Mouse (Mus musculus) cerebellum, adult 8-10 months (tissue): ENCODE data around the gene Fut11.
A peak's percentile ranks its signal among the peaks of the same experiment; 100 is the strongest.

Source experiments
- DNase-seq: peaks from one replicate; pipeline ENCODE4 v3.0.0; 2022

Gene Fut11

DNA sequence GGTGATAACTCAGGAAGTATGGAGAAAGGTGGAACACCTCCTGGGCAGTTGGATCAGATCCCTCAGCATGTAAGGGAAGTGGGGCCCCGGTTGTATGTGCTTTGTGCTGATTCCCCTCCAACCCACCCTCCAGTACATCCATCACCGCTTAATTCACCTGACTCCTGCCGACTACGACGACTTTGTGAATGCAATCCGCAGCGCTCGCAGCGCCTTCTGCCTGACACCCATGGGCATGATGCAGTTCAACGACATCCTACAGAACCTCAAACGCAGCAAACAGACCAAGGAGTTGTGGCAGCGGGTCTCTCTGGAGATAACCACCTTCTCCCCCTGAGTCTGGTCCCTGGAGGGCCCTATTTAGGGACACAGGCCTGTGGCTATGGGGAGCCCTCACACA is 28.2 kb downstream of the Fut11 start:
- DNase-seq: no peak

DNA sequence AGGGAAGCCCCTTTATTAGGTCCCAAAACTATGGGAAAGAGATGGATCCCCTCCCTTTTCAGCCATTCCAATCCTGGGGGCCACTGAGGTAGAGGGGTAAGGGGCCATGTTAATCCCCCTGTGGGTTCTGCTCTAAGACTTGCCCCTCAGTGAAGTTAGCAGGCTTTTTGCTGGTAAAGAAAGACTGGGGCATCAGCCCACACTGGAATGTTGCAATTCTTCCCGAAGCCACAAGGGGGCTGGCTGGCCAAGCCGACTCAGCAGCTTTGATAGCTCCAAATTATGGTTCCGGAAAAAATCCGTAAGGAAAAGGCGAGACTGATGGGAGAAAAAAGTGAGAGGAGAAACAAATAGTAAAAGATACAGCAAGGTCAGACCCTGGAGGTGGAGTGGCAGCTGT is 29.3 kb downstream of the Fut11 start:
- DNase-seq: peak; percentile 71

DNA sequence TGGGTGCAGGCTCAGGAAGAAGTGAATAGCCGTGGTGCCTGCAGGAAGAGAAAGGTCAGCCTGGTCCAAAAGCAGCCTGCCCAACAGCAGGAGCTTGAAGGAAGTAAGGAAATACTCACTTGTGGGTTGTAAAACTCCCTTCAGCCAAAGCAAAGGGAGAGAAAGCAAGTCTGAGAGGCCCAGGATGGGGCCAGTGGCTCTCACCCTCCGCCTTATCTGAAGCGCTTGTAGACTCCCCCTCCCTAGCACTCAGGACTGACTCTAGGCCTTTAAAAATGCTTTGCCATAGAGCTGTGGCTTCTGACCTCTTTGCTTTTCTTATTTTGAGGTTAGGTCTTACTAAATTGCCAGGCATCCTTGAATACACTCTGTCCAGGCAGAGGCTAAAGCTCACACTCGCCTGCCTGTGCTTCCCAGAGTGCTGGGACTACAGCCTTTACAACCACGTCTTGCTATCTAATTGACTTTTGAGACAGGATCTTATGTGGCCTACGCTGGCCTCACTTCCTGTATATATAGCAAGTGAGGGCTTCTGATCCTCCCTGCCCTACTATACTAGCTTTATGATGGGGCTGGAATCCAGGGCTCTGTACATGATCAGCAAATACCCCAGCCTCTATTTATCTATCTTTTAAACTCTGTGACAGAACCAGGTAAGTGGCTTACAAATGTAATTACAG is 31.0 kb downstream of the Fut11 start:
- DNase-seq: no peak

- no peak for DNase-seq
Observed at GRCm38 (mm10) chr14:20729871-20730270, 35.1 kb downstream of the Fut11 start.

- DNase-seq: no peak
Observed at GRCm38 (mm10) chr14:20730853-20731602, 36.3 kb downstream of the Fut11 start.

- no peak for DNase-seq
Observed at GRCm38 (mm10) chr14:20733041-20733951, 38.5 kb downstream of the Fut11 start.

DNA sequence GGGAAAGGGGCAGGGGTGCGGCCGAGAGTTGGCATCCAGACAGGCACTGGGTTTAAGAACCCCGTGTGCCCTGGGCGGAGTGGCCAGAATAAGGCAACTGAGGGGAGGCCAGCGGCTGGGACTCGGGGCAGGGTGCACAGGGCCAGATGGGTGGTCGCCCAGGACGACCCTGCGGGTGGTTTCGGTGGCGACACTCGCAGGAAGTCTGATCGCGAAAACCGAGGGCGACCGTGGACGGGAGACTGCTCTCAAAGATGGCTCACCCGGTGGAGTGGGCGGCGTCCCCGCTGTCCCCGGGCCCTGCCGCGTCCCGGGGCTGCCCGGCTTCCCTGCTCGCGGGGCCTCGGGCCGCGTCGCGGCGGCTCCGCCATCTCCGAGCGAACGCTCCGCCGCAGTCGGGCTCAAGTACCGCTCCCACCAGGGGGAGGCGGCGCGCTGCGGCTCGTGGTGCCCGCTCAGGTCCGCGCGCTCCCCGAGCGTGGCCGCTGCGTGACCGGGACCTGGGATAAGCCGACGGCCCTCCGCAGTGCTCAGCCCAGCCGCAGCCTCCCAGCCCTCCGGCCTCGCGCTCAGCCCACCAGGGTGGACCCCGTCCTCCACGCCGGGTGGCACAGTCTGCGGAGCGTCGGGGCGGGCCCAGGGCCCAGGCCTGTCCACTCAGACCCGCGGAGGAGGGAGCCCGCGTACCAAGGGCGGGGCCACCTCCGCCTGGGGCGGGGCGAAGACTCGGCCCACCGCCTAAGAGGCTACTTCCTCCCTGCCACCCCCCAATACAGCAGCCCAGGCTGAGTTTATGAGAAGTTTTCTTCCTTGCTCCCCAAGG is 39.4 kb downstream of the Fut11 start, which contains the start of gene Ndst2:
Ndst2 (minus strand) TSS at position 611 of the 823 bp plus-strand sequence.
- peak; percentile 89 for DNase-seq

GRCm38 (mm10) chr14:20735052-20735451 is 40.3 kb downstream of the Fut11 start:
- DNase-seq: no peak

DNA sequence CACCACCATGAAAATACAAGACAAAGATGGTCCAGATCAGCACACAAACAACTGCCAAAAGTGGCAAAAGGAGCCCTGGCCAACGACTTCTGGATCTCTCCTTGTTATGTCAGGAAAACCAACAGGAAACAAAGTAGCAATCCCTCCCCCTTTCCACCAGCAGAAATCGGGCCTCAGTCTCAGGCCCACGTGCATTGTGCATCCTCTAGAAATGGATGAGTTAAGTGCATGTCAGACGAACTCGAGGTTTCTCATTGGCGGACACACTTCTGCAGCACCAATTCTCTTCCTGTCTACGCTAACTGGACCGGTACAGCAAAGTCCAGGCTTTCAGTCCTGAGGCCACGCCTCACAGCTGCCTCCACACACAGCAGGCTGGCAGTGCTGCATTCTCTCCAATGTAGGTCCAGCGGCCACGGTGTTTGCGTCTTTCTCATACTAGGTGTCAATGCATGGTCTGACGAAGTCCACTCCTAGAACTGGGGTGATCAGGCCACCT is 41.2 kb downstream of the Fut11 start:
- no peak for DNase-seq

DNA sequence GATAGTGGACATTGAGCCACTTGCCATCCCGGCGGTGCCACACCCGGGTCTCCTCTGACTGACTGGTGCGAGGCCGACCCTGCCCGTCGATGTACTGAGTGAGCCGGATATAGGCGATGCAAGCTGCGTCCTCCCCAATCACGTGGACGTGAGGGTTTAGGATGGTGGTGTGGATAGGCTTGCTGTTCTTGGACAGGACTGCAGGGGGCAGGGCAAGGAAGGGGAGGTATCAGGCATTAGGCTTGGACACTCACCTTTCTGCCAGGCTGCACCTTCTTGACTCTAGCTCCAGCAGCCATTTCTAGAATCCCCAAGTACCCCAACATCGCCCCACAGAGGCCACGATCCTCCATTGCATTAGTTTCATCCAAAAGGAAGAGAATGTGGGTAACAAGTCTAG is 42.5 kb downstream of the Fut11 start:
- DNase-seq: peak; percentile 57

GRCm38 (mm10) chr14:20738511-20738910 is 43.7 kb downstream of the Fut11 start:
- no peak for DNase-seq

DNA sequence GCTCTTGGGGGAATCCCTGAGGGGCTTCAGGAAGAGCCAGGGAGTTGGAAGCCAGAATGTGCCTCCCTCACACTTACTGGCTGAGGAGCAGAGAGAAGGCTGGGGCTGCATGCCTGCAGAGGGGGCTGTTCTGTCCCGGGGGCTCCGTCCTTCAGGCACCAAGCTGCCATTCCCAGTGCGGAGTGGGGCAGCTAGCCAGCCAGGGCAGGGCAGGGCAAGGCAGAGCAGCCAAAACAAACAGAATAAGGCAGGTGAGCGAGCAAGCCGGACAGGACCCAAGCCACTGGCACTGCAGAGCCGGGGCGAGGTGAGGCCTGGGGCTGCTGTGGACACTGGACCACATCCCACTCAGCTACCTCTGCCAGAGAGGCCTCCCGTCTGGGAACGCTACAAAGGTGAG is 46.5 kb downstream of the Fut11 start:
- DNase-seq: no peak

DNA sequence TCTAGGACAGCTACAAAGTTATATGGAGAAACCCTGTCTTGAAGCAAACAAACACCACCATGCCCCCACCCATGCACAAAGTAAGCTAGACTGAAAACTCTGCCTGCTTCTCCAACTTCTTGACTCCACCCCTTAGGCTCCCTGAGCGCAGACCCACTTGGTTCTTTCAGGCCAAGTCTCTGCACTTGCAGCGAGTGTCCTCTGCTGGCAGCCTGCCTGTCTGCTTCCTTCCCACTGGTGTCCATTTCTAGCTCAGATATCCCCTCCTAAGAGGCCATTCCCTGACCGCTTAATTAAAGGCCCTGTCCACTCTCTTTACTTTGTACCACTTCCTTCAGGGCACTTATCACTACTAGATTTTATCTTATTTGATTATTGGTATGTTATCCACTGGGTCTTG is 48.8 kb downstream of the Fut11 start:
- no peak for DNase-seq

- DNase-seq: no peak
Observed at GRCm38 (mm10) chr14:20746935-20747334, 52.2 kb downstream of the Fut11 start.

- no peak for DNase-seq
Observed at GRCm38 (mm10) chr14:20748388-20748787, 53.6 kb downstream of the Fut11 start.

DNA sequence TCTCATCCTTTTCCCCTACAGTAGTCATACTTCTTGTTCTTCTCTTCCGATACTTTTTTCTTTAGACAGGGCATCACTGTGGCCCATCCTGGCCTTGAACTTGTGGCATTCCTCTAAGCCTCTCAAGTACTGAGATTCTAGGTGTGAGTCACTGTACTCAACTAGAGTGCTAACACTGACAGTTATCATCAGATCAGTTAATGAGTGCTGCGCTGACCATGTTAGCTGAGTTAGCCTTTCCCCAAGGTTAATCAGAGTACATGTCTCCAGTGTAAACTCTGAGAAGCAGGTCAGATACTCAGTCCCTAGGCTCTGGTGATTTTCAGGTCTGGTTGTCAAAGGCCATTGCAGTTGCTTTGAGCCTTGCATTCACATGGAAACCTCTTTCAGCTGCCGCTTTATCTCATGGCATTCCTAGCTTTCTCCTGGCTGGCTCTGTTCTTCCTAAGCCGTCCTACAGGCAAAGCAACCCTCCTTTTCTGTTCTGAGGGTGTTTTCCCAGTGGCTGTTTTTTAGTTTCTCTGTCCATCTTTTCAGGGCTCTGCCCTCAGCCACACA is 54.8 kb downstream of the Fut11 start:
- DNase-seq: no peak

GRCm38 (mm10) chr14:20750503-20750902 is 55.7 kb downstream of the Fut11 start:
- no peak for DNase-seq
